Mouse (Mus musculus) E14TG2a.4 (cell line): ENCODE measurements around the gene Heatr5a.

Source experiments
- CTCF ChIP-seq: conservative IDR thresholded peaks from 2 replicates; pipeline ENCODE4 v1.5.1; 2014; ENCODE audit warnings: low read length
- POU5F1 ChIP-seq: IDR thresholded peaks from 2 replicates; pipeline ENCODE4 v1.6.1; 2014; ENCODE audit warnings: low read length, borderline replicate concordance

DNA sequence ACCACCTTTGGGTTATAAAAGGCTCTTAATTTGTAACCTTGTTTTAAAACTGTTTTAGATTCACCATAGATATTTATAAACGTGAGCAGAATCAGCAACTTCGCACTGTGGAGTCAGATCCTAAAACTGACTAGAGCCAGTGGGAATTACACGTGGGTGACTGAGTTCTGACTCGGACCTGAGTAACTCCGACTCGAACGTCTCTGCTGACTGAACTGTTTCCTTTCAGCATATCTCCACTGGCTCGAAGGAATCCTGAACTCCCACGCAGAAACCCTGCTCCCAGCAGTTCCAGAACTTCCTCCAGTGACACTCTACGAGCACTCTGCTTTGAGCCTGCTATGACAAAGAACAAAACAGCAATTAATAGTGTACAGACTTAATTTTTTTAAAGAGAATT, 18.8 kb downstream of the Heatr5a start:
- TF ChIP-seq CTCF (no peak), POU5F1 (no peak)
